Mouse (Mus musculus): ENCODE measurements at regions not wholly inside any gene's neighbourhood (a gene's known extent, or its start where the extent isn't known, plus 50 kb on each side); places are given as distances from the start of the nearest gene placed in this dataset.

DNA sequence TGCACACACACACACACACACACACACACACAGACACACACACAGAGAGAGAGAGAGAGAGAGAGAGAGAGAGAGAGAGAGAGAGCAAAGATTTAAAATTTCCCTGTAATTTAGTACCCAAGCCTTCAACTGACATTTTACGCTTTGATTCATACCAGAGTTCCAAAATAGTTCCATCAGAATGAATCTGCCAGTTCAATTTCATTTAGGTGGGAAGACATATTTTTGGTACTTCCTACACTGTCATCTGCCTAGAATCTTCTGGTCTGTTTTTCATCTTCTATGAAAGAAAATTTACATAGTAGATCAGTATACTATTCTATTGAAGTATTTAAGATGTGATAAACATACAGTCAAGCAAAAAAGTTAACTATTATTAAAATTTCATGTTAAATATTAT lies 1177.4 kb downstream of the Zpld1 start:
- Histone ChIP-seq H3K79me2 (ENCODE audit: control insufficient read depth, insufficient read depth) (no peaks in the 10 kb centered on the region), H3K27me3 (ENCODE audit: control insufficient read depth, insufficient read depth, insufficient read length) (no peaks in the 10 kb centered on the region), H3ac (ENCODE audit: control insufficient read depth, insufficient read length) (no peak overlapping the region), H3K4me3 (no peak overlapping the region), H3K4me2 (ENCODE audit: low read depth) (no peak overlapping the region), H3K36me3 (ENCODE audit: control insufficient read depth, insufficient read depth) (no peaks in the 10 kb centered on the region)
- TF ChIP-seq POLR2AphosphoS2 (IDR thresholded peaks at IDR 0.05; ENCODE audit: insufficient read length, low read depth): no peak
- TF ChIP-seq MAX (IDR thresholded peaks at IDR 0.05; ENCODE audit: low read depth): no peak
- TF ChIP-seq MYOD1 (IDR thresholded peaks at IDR 0.05; ENCODE audit: control insufficient read depth in 1 of 3, insufficient read length in 2 of 3, low read depth in 2 of 3): no peak
- TF ChIP-seq SRF (IDR thresholded peaks at IDR 0.05; ENCODE audit: control insufficient read depth, insufficient read length, low read depth): no peak
- no peak for TF ChIP-seq TCF12 (IDR thresholded peaks at IDR 0.05; ENCODE audit: insufficient read depth, poor library complexity, severe bottlenecking)
- no peak for TF ChIP-seq E2F4 (IDR thresholded peaks at IDR 0.05; ENCODE audit: insufficient read depth)
- TF ChIP-seq CEBPB (IDR thresholded peaks at IDR 0.05; ENCODE audit: insufficient read depth, poor library complexity, severe bottlenecking): no peak
- no peak for TF ChIP-seq USF1 (IDR thresholded peaks at IDR 0.05; ENCODE audit: low read depth)
- no peak for TF ChIP-seq POLR2A (IDR thresholded peaks at IDR 0.05; ENCODE audit: insufficient read length, low read depth)
- TF ChIP-seq TCF3 (IDR thresholded peaks at IDR 0.05; ENCODE audit: insufficient read length, low read depth): no peak
- TF ChIP-seq REST (IDR thresholded peaks at IDR 0.05; ENCODE audit: insufficient read depth, insufficient read length): no peak
- no peak for TF ChIP-seq MYOG (IDR thresholded peaks at IDR 0.05; ENCODE audit: control insufficient read depth in 1 of 3, insufficient read depth in 1 of 3, insufficient read length in 2 of 3, low read depth in 2 of 3)

DNA sequence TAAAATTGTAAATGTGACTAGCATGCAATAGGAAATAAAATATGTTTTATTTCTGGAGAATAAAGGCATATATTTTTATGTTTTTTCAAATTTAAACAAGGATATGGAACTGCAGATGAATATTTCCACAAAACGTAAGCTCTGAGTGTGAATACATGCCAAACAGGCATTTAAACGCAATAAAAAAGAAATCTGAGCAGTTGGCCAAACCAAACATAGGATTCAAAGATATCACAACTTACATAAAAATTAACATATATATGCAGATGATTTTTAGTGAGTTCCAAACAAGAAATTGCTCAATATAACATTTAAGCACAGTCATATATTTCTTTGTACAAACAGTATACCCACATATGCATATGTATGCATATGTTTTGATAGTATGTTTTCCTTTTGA lies 1199.1 kb downstream of the Zpld1 start:
- Histone ChIP-seq H3ac (ENCODE audit: control insufficient read depth, insufficient read length) (no peak overlapping the region), H3K36me3 (ENCODE audit: control insufficient read depth, insufficient read depth) (no peaks in the 10 kb centered on the region), H3K79me2 (ENCODE audit: control insufficient read depth, insufficient read depth) (no peaks in the 10 kb centered on the region), H3K27me3 (ENCODE audit: control insufficient read depth, insufficient read depth, insufficient read length) (no peaks in the 10 kb centered on the region), H3K4me3 (no peak overlapping the region), H3K4me2 (ENCODE audit: low read depth) (no peak overlapping the region)
- TF ChIP-seq USF1 (IDR thresholded peaks at IDR 0.05; ENCODE audit: low read depth) (no peak), MAX (IDR thresholded peaks at IDR 0.05; ENCODE audit: low read depth) (no peak), REST (IDR thresholded peaks at IDR 0.05; ENCODE audit: insufficient read depth, insufficient read length) (no peak), TCF12 (IDR thresholded peaks at IDR 0.05; ENCODE audit: insufficient read depth, poor library complexity, severe bottlenecking) (no peak), MYOG (IDR thresholded peaks at IDR 0.05; ENCODE audit: control insufficient read depth in 1 of 3, insufficient read depth in 1 of 3, insufficient read length in 2 of 3, low read depth in 2 of 3) (no peak), MYOD1 (IDR thresholded peaks at IDR 0.05; ENCODE audit: control insufficient read depth in 1 of 3, insufficient read length in 2 of 3, low read depth in 2 of 3) (no peak), POLR2A (IDR thresholded peaks at IDR 0.05; ENCODE audit: insufficient read length, low read depth) (no peak), POLR2AphosphoS2 (IDR thresholded peaks at IDR 0.05; ENCODE audit: insufficient read length, low read depth) (no peak), SRF (IDR thresholded peaks at IDR 0.05; ENCODE audit: control insufficient read depth, insufficient read length, low read depth) (no peak), TCF3 (IDR thresholded peaks at IDR 0.05; ENCODE audit: insufficient read length, low read depth) (no peak), E2F4 (IDR thresholded peaks at IDR 0.05; ENCODE audit: insufficient read depth) (no peak), CEBPB (IDR thresholded peaks at IDR 0.05; ENCODE audit: insufficient read depth, poor library complexity, severe bottlenecking) (no peak)

DNA sequence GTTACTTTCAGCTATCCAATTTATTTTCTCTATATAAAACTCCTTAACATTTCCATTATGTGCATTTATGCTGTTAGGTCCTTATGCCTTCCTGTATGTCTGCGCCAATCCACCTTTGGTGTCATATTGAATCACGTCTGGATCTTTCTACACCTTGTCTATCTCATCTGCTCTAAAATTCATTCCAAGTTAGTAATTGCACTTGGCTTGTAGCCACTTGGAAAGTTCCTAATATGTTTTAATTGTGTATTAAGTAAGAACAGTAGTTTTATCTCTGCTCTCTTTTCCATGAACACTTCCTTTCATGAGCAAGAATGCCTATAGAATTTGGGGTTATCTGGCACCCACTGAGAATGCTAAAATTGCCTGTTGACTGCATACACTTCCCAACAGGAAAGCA lies 1205.6 kb downstream of the Zpld1 start:
- no peaks in the 10 kb centered on the region for H3K27me3 ChIP-seq (ENCODE audit: control insufficient read depth, insufficient read depth, insufficient read length)
- H3K79me2 ChIP-seq (ENCODE audit: control insufficient read depth, insufficient read depth): no peaks in the 10 kb centered on the region
- H3K4me3 ChIP-seq: no peak overlapping the region
- H3K4me2 ChIP-seq (ENCODE audit: low read depth): no peak overlapping the region
- H3ac ChIP-seq (ENCODE audit: control insufficient read depth, insufficient read length): no peak overlapping the region
- H3K36me3 ChIP-seq (ENCODE audit: control insufficient read depth, insufficient read depth): no peaks in the 10 kb centered on the region
- no peak for TF ChIP-seq SRF (IDR thresholded peaks at IDR 0.05; ENCODE audit: control insufficient read depth, insufficient read length, low read depth)
- TF ChIP-seq TCF12 (IDR thresholded peaks at IDR 0.05; ENCODE audit: insufficient read depth, poor library complexity, severe bottlenecking): no peak
- no peak for TF ChIP-seq MYOG (IDR thresholded peaks at IDR 0.05; ENCODE audit: control insufficient read depth in 1 of 3, insufficient read depth in 1 of 3, insufficient read length in 2 of 3, low read depth in 2 of 3)
- no peak for TF ChIP-seq POLR2AphosphoS2 (IDR thresholded peaks at IDR 0.05; ENCODE audit: insufficient read length, low read depth)
- TF ChIP-seq MYOD1 (IDR thresholded peaks at IDR 0.05; ENCODE audit: control insufficient read depth in 1 of 3, insufficient read length in 2 of 3, low read depth in 2 of 3): no peak
- no peak for TF ChIP-seq MAX (IDR thresholded peaks at IDR 0.05; ENCODE audit: low read depth)
- no peak for TF ChIP-seq E2F4 (IDR thresholded peaks at IDR 0.05; ENCODE audit: insufficient read depth)
- TF ChIP-seq USF1 (IDR thresholded peaks at IDR 0.05; ENCODE audit: low read depth): no peak
- TF ChIP-seq TCF3 (IDR thresholded peaks at IDR 0.05; ENCODE audit: insufficient read length, low read depth): no peak
- TF ChIP-seq CEBPB (IDR thresholded peaks at IDR 0.05; ENCODE audit: insufficient read depth, poor library complexity, severe bottlenecking): no peak
- no peak for TF ChIP-seq POLR2A (IDR thresholded peaks at IDR 0.05; ENCODE audit: insufficient read length, low read depth)
- no peak for TF ChIP-seq REST (IDR thresholded peaks at IDR 0.05; ENCODE audit: insufficient read depth, insufficient read length)

- Histone ChIP-seq H3ac (ENCODE audit: control insufficient read depth, insufficient read length) (no peak overlapping the region), H3K79me2 (ENCODE audit: control insufficient read depth, insufficient read depth) (no peaks in the 10 kb centered on the region), H3K36me3 (ENCODE audit: control insufficient read depth, insufficient read depth) (no peaks in the 10 kb centered on the region), H3K4me2 (ENCODE audit: low read depth) (no peak overlapping the region), H3K27me3 (ENCODE audit: control insufficient read depth, insufficient read depth, insufficient read length) (no peaks in the 10 kb centered on the region), H3K4me3 (no peak overlapping the region)
- no peak for TF ChIP-seq TCF3 (IDR thresholded peaks at IDR 0.05; ENCODE audit: insufficient read length, low read depth)
- TF ChIP-seq USF1 (IDR thresholded peaks at IDR 0.05; ENCODE audit: low read depth): no peak
- no peak for TF ChIP-seq POLR2AphosphoS2 (IDR thresholded peaks at IDR 0.05; ENCODE audit: insufficient read length, low read depth)
- no peak for TF ChIP-seq POLR2A (IDR thresholded peaks at IDR 0.05; ENCODE audit: insufficient read length, low read depth)
- no peak for TF ChIP-seq SRF (IDR thresholded peaks at IDR 0.05; ENCODE audit: control insufficient read depth, insufficient read length, low read depth)
- TF ChIP-seq E2F4 (IDR thresholded peaks at IDR 0.05; ENCODE audit: insufficient read depth): no peak
- TF ChIP-seq MYOG (IDR thresholded peaks at IDR 0.05; ENCODE audit: control insufficient read depth in 1 of 3, insufficient read depth in 1 of 3, insufficient read length in 2 of 3, low read depth in 2 of 3): no peak
- TF ChIP-seq CEBPB (IDR thresholded peaks at IDR 0.05; ENCODE audit: insufficient read depth, poor library complexity, severe bottlenecking): no peak
- no peak for TF ChIP-seq TCF12 (IDR thresholded peaks at IDR 0.05; ENCODE audit: insufficient read depth, poor library complexity, severe bottlenecking)
- no peak for TF ChIP-seq MAX (IDR thresholded peaks at IDR 0.05; ENCODE audit: low read depth)
- TF ChIP-seq MYOD1 (IDR thresholded peaks at IDR 0.05; ENCODE audit: control insufficient read depth in 1 of 3, insufficient read length in 2 of 3, low read depth in 2 of 3): no peak
- no peak for TF ChIP-seq REST (IDR thresholded peaks at IDR 0.05; ENCODE audit: insufficient read depth, insufficient read length)
Measured at GRCm38 (mm10) chr16:54091061-54091765, 1206.6 kb downstream of the Zpld1 start.

All from myocyte (in vitro differentiated cells).